Mouse (Mus musculus): ENCODE measurements around the gene Enpp1.

GRCm38 (mm10) chr10:24650990-24651569 is 60.9 kb downstream of the Enpp1 start:
- no peak for TF ChIP-seq CTCF (IDR thresholded peaks at IDR 0.05; ENCODE audit: borderline replicate concordance, control insufficient read depth, extremely low read depth, insufficient read depth, low read length, poor library complexity)
- TF ChIP-seq POLR2A (IDR thresholded peaks at IDR 0.05; ENCODE audit: control insufficient read depth, extremely low read depth, insufficient read depth, low read length, poor library complexity): no peak
